Mouse (Mus musculus) cerebellum, adult 2 months (tissue): Measurements from ENCODE around the gene Izumo4. TPM values are rescaled to one million over a fixed set of nuclear protein-coding genes. Genes with fewer than 3 reads are reported as not detected.
A peak's percentile ranks its signal among the peaks of the same experiment; 100 is the strongest.

Experiments
- DNase-seq, 2 experiments: peaks; one replicate each; pipeline ENCODE4 v3.0.0; 2021
- H3K27ac ChIP-seq: fragments of 200-500 bp; 2 replicates; pipeline ENCODE4 v1.5.1; 2012; ENCODE audit warnings: low read length, control low read depth, inconsistent platforms; ENCODE audit not compliant: insufficient read depth
- H3K27me3 ChIP-seq: fragments of 200-500 bp; 2 replicates; pipeline ENCODE4 v1.6.1; 2012; ENCODE audit warnings: inconsistent platforms, mild to moderate bottlenecking, low read length, moderate library complexity; ENCODE audit not compliant: control insufficient read depth, insufficient read depth
- H3K4me1 ChIP-seq: fragments of 200-500 bp; 2 replicates; pipeline ENCODE4 v1.6.1; 2011; ENCODE audit warnings: low read length; ENCODE audit not compliant: control insufficient read depth, insufficient read depth
- H3K4me3 ChIP-seq: fragments of 200-500 bp; replicated peaks from 2 replicates; pipeline ENCODE3; 2011; ENCODE audit warnings: mild to moderate bottlenecking, low read depth, low read length, control low read depth; ENCODE audit not compliant: insufficient read depth
- CTCF ChIP-seq: fragments of 200-500 bp; IDR thresholded peaks from 2 replicates; pipeline ENCODE4 v1.5.1; 2011; ENCODE audit warnings: low read depth, mild to moderate bottlenecking, control low read depth, low read length, moderate library complexity, borderline replicate concordance; ENCODE audit not compliant: insufficient read depth
- POLR2A ChIP-seq: fragments of 200-500 bp; IDR thresholded peaks from 2 replicates; pipeline ENCODE4 v1.6.1; 2011; ENCODE audit warnings: low read length, control low read depth, borderline replicate concordance; ENCODE audit not compliant: insufficient read depth
- WGBS: fragments of 180-500 bp; shearing (Covaris S2); methylation state at CpG from one replicate; pipeline ENCODE4 v1.1.7; 2018; 5-methylcytosine and 5-hydroxymethylcytosine counted together
- polyA plus RNA-seq: library from polyadenylated mRNA; depleted of rRNA; stranded (reverse); fragments of >200 nt; gene quantifications from 2 replicates; pipeline ENCODE4 v1.2.3, GENCODE M21; 2012

Izumo4 gene
- polyA plus RNA-seq, 1 experiment, result 112 TPM

- H3K27ac ChIP-seq, result peak overlapping the region; percentile 60
- WGBS, result 26% methylated on average over 11 of the region's 11 CpGs
- peaks cover 69% of the 10 kb centered on the region for H3K4me1 ChIP-seq
- TF ChIP-seq CTCF, result no peak
- no peak for TF ChIP-seq POLR2A
- DNase-seq, result peak in 1 of 2 experiments; percentile 47
- no peak overlapping the region for H3K4me3 ChIP-seq
- H3K27me3 ChIP-seq, result no peaks in the 10 kb centered on the region
These were observed 29.9 kb upstream of the Izumo4 start for GRCm38 (mm10) chr10:80671936-80672690.

GRCm38 (mm10) chr10:80673690-80674089, 28.3 kb upstream of the Izumo4 start:
- TF ChIP-seq POLR2A, result no peak
- no peak for DNase-seq
- peak overlapping the region; percentile 80 for H3K4me3 ChIP-seq
- H3K27ac ChIP-seq, result peak overlapping the region; percentile 5
- no peaks in the 10 kb centered on the region for H3K27me3 ChIP-seq
- WGBS, result 44% methylated on average over 3 of the region's 3 CpGs
- peaks cover 73% of the 10 kb centered on the region for H3K4me1 ChIP-seq

GRCm38 (mm10) chr10:80674161-80674711, 27.7 kb upstream of the Izumo4 start:
- WGBS, result 3% methylated on average over 5 of the region's 5 CpGs
- peak; percentile 58 to 65 for DNase-seq
- Histone ChIP-seq H3K27ac (peak overlapping the region; percentile 5), H3K4me3 (peak overlapping the region; percentile 80), H3K27me3 (no peaks in the 10 kb centered on the region), H3K4me1 (peaks cover 73% of the 10 kb centered on the region)
- TF ChIP-seq CTCF, result no peak

- TF ChIP-seq CTCF, result no peak
- TF ChIP-seq POLR2A, result no peak
- H3K4me3 ChIP-seq, result peak overlapping the region; percentile 80
- peak overlapping the region; percentile 60 for H3K27ac ChIP-seq
- H3K27me3 ChIP-seq, result no peaks in the 10 kb centered on the region
- DNase-seq, result no peak
- peaks cover 73% of the 10 kb centered on the region for H3K4me1 ChIP-seq
- 3% methylated on average over 6 of the region's 6 CpGs for WGBS
These were observed 27.1 kb upstream of the Izumo4 start for GRCm38 (mm10) chr10:80674851-80675404.

- H3K27me3 ChIP-seq, result no peaks in the 10 kb centered on the region
- peak overlapping the region; percentile 66 for H3K27ac ChIP-seq
- TF ChIP-seq CTCF (no peak), POLR2A (no peak)
- peak overlapping the region; percentile 80 for H3K4me3 ChIP-seq
- WGBS, result under 1% methylated on average over 40 of the region's 54 CpGs
- DNase-seq, result peak in 1 of 2 experiments; percentile 57
- H3K4me1 ChIP-seq, result peaks cover 66% of the 10 kb centered on the region
These were observed 26.4 kb upstream of the Izumo4 start for GRCm38 (mm10) chr10:80675405-80676197.

- Histone ChIP-seq H3K4me1 (peaks cover 59% of the 10 kb centered on the region), H3K27me3 (no peaks in the 10 kb centered on the region), H3K27ac (peak overlapping the region; percentile 95), H3K4me3 (peak overlapping the region; percentile 80)
- DNase-seq, result peak; percentile 100
- under 1% methylated on average over 65 of the region's 78 CpGs for WGBS
- TF ChIP-seq CTCF, result no peak
- peak; percentile 100 for TF ChIP-seq POLR2A
These were observed 25.6 kb upstream of the Izumo4 start for GRCm38 (mm10) chr10:80676198-80676928.
